Mouse (Mus musculus): Measurements from ENCODE around the gene Adgrg3.

GRCm38 (mm10) chr8:94974467-94975165 is 42.9 kb upstream of the Adgrg3 start, which contains the start of gene Adgrg1:
- TF ChIP-seq USF1 (IDR thresholded peaks at IDR 0.05; ENCODE audit: low read depth, low read length) (no peak), CTCF (IDR thresholded peaks at IDR 0.05 in 2 of 3, conservative IDR thresholded peaks at IDR 0.05 in 1 of 3; ENCODE audit: control insufficient read depth in 1 of 3, insufficient read depth in 1 of 3, low read depth in 2 of 3, low read length in 3 of 3, poor library complexity in 1 of 3, severe bottlenecking in 1 of 3) (no peak), E2F4 (IDR thresholded peaks at IDR 0.05; ENCODE audit: borderline replicate concordance, low read depth, low read length) (no peak), ELF1 (IDR thresholded peaks at IDR 0.05; ENCODE audit: low read depth, low read length) (no peak), EP300 (IDR thresholded peaks at IDR 0.05; ENCODE audit: low read depth in 1 of 2, low read length in 2 of 2) (no peak), POLR2AphosphoS2 (IDR thresholded peaks at IDR 0.05; ENCODE audit: low read length) (no peak), GATA1 (IDR thresholded peaks at IDR 0.05; ENCODE audit: low read depth, low read length) (no peak), TAL1 (IDR thresholded peaks at IDR 0.05; ENCODE audit: low read length) (no peak), POLR2A (IDR thresholded peaks at IDR 0.05; ENCODE audit: control insufficient read depth in 1 of 2, insufficient read depth in 1 of 2, low read depth in 1 of 2, low read length in 2 of 2, poor library complexity in 1 of 2) (no peak), ZKSCAN1 (IDR thresholded peaks at IDR 0.05; ENCODE audit: low read depth, low read length) (no peak), MAZ (IDR thresholded peaks at IDR 0.05; ENCODE audit: low read depth, low read length) (no peak), CHD2 (IDR thresholded peaks at IDR 0.05; ENCODE audit: low read length) (no peak), RAD21 (IDR thresholded peaks at IDR 0.05; ENCODE audit: low read depth, low read length) (no peak)
